Mouse (Mus musculus): ENCODE data around the gene Crtc1. TPM values are rescaled to one million over a fixed set of nuclear protein-coding genes. Genes with fewer than 3 reads are reported as not detected.

Gene Crtc1
- total and polyA plus RNA-seq, 3 experiments, result 3.3 to 18.0 TPM; not detected in 1

- no peak overlapping the region for H3K9ac ChIP-seq (ENCODE audit: control insufficient read depth, low read depth, low read length, poor library complexity, severe bottlenecking)
- H3K4me3 ChIP-seq (ENCODE audit: control insufficient read depth in 1 of 2, insufficient read depth in 1 of 2, low read depth in 2 of 2, low read length in 2 of 2), result no peak overlapping the region
- peaks cover 0 to 5% of the 10 kb centered on the region in 2 experiments; a peak in 3 of 4 replicates for H3K4me1 ChIP-seq (ENCODE audit: control insufficient read depth in 1 of 2, insufficient read depth in 2 of 2, low read length in 2 of 2)
- TF ChIP-seq UBTF (IDR thresholded peaks at IDR 0.05; ENCODE audit: borderline replicate concordance, insufficient read depth, low read depth, low read length) (no peak), NELFE (IDR thresholded peaks at IDR 0.05; ENCODE audit: low read depth, low read length) (no peak), SMC3 (IDR thresholded peaks at IDR 0.05; ENCODE audit: low read depth, low read length) (no peak), CHD2 (IDR thresholded peaks at IDR 0.05; ENCODE audit: low read length) (no peak), HCFC1 (IDR thresholded peaks at IDR 0.05; ENCODE audit: low read depth, low read length) (no peak), POLR2AphosphoS5 (IDR thresholded peaks at IDR 0.05; ENCODE audit: borderline replicate concordance, low read depth, low read length) (no peak), POLR2AphosphoS2 (IDR thresholded peaks at IDR 0.05; ENCODE audit: low read length) (no peak), MXI1 (IDR thresholded peaks at IDR 0.05; ENCODE audit: low read depth, low read length) (no peak), MYC (IDR thresholded peaks at IDR 0.05; ENCODE audit: low read depth, low read length) (no peak), KAT2A (conservative IDR thresholded peaks at IDR 0.05; ENCODE audit: low read depth, low read length) (no peak), NRF1 (IDR thresholded peaks at IDR 0.05; ENCODE audit: insufficient read depth, low read depth, low read length, poor library complexity, severe bottlenecking) (no peak), MAX (IDR thresholded peaks at IDR 0.05; ENCODE audit: low read length) (no peak), ZNF384 (IDR thresholded peaks at IDR 0.05; ENCODE audit: low read depth, low read length) (no peak), BHLHE40 (IDR thresholded peaks at IDR 0.05; ENCODE audit: borderline replicate concordance, low read depth, low read length) (no peak), POLR2A (IDR thresholded peaks at IDR 0.05; ENCODE audit: control insufficient read depth in 1 of 2, insufficient read depth in 1 of 2, low read depth in 1 of 2, low read length in 2 of 2, poor library complexity in 1 of 2) (no peak), CTCF (IDR thresholded peaks at IDR 0.05 in 2 of 3, conservative IDR thresholded peaks at IDR 0.05 in 1 of 3; ENCODE audit: control insufficient read depth in 1 of 3, insufficient read depth in 1 of 3, low read depth in 2 of 3, low read length in 3 of 3, poor library complexity in 1 of 3, severe bottlenecking in 1 of 3) (no peak), MEF2A (IDR thresholded peaks at IDR 0.05; ENCODE audit: extremely low read depth, insufficient replicate concordance, low read depth, low read length, poor library complexity, severe bottlenecking) (no peak)
- no peaks in the 10 kb centered on the region for H3K79me2 ChIP-seq (ENCODE audit: control insufficient read depth, insufficient read depth, low read length, poor library complexity)
- H3K9me3 ChIP-seq (replicated peaks; ENCODE audit: insufficient read depth, low read length), result no peaks in the 10 kb centered on the region
- H3K27ac ChIP-seq (ENCODE audit: control insufficient read depth, low read depth, low read length), result no peak overlapping the region
- peaks cover 0 to 2% of the 10 kb centered on the region in 2 experiments; a peak in 1 of 4 replicates for H3K36me3 ChIP-seq (ENCODE audit: control insufficient read depth in 1 of 2, insufficient read depth in 2 of 2, low read length in 2 of 2)
- DNase-seq (ENCODE audit: low read depth, low spot score), result no peak
- peaks cover 2 to 8% of the 10 kb centered on the region in 2 experiments; a peak in 2 of 4 replicates for H3K27me3 ChIP-seq (ENCODE audit: control insufficient read depth in 1 of 2, insufficient read depth in 2 of 2, low read length in 2 of 2)
These were observed 43.6 kb upstream of the Crtc1 start for GRCm38 (mm10) chr8:70482943-70483342.

GRCm38 (mm10) chr8:70481908-70482307, 42.5 kb upstream of the Crtc1 start:
- H3K4me1 ChIP-seq (ENCODE audit: control insufficient read depth in 1 of 2, insufficient read depth in 2 of 2, low read length in 2 of 2), result peaks cover 0 to 7% of the 10 kb centered on the region in 2 experiments; a peak in 3 of 4 replicates
- peaks cover 2 to 8% of the 10 kb centered on the region in 2 experiments; a peak in 2 of 4 replicates for H3K27me3 ChIP-seq (ENCODE audit: control insufficient read depth in 1 of 2, insufficient read depth in 2 of 2, low read length in 2 of 2)

More at GRCm38 (mm10) chr8:70481908-70482307, 42.5 kb upstream of the Crtc1 start:
- peaks cover 0 to 3% of the 10 kb centered on the region in 2 experiments; a peak in 1 of 4 replicates for H3K36me3 ChIP-seq (ENCODE audit: control insufficient read depth in 1 of 2, insufficient read depth in 2 of 2, low read length in 2 of 2)
- no peaks in the 10 kb centered on the region for H3K79me2 ChIP-seq (ENCODE audit: control insufficient read depth, insufficient read depth, low read length, poor library complexity)
- TF ChIP-seq POLR2AphosphoS5 (IDR thresholded peaks at IDR 0.05; ENCODE audit: borderline replicate concordance, low read depth, low read length), result no peak
- no peak for TF ChIP-seq JUND (IDR thresholded peaks at IDR 0.05; ENCODE audit: low read depth, low read length)
- TF ChIP-seq BHLHE40 (IDR thresholded peaks at IDR 0.05; ENCODE audit: borderline replicate concordance, low read depth, low read length), result no peak
- no peak for TF ChIP-seq GATA1 (IDR thresholded peaks at IDR 0.05; ENCODE audit: low read depth, low read length)
- no peak for TF ChIP-seq CHD2 (IDR thresholded peaks at IDR 0.05; ENCODE audit: low read length)
- TF ChIP-seq MAFK (IDR thresholded peaks at IDR 0.05; ENCODE audit: borderline replicate concordance, low read depth, low read length), result no peak
- no peak for TF ChIP-seq EP300 (IDR thresholded peaks at IDR 0.05; ENCODE audit: low read depth in 1 of 2, low read length in 2 of 2)
- no peak for TF ChIP-seq CTCF (IDR thresholded peaks at IDR 0.05 in 2 of 3, conservative IDR thresholded peaks at IDR 0.05 in 1 of 3; ENCODE audit: control insufficient read depth in 1 of 3, insufficient read depth in 1 of 3, low read depth in 2 of 3, low read length in 3 of 3, poor library complexity in 1 of 3, severe bottlenecking in 1 of 3)
- no peak for TF ChIP-seq GABPA (IDR thresholded peaks at IDR 0.05; ENCODE audit: low read depth, low read length)
- no peak for TF ChIP-seq TCF12 (IDR thresholded peaks at IDR 0.05; ENCODE audit: low read depth, low read length)
- no peak for TF ChIP-seq MXI1 (IDR thresholded peaks at IDR 0.05; ENCODE audit: low read depth, low read length)
- no peak for TF ChIP-seq POLR2A (IDR thresholded peaks at IDR 0.05; ENCODE audit: control insufficient read depth in 1 of 2, insufficient read depth in 1 of 2, low read depth in 1 of 2, low read length in 2 of 2, poor library complexity in 1 of 2)
- H3K9me3 ChIP-seq (replicated peaks; ENCODE audit: insufficient read depth, low read length), result no peaks in the 10 kb centered on the region
- no peak overlapping the region for H3K4me3 ChIP-seq (ENCODE audit: control insufficient read depth in 1 of 2, insufficient read depth in 1 of 2, low read depth in 2 of 2, low read length in 2 of 2)
- H3K27ac ChIP-seq (ENCODE audit: control insufficient read depth, low read depth, low read length), result no peak overlapping the region
- no peak overlapping the region for H3K9ac ChIP-seq (ENCODE audit: control insufficient read depth, low read depth, low read length, poor library complexity, severe bottlenecking)
- no peak for DNase-seq (ENCODE audit: low read depth, low spot score)
